Mouse (Mus musculus): ENCODE data around the gene Tlx3. TPM values are rescaled to one million over a fixed set of nuclear protein-coding genes. Genes with fewer than 3 reads are reported as not detected.

The Tlx3 gene
- total RNA-seq, 4 experiments from 2014 or later, result not detected

GRCm38 (mm10) chr11:33197673-33198072 lies 5.7 kb downstream of the Tlx3 start:
- DNase-seq (ENCODE audit: low spot score in 2 of 2), result no peak

DNA sequence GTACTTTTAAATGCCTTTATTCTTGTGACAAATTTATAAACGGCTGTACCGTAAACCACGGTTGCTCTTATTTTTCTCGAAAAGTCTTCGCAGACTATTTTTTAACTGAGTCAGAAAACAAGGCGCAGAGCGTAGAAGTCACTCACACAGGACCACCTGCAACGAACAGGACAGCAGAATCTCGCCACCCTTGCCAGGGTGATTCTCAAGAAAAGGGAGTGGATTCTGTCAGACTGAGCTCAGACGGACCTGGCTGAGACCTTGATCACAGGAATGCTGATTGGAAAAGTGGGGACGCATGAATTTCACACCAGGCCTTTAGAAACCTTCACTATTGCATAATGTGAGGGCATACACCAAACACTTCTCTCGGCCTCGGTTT lies 6.3 kb downstream of the Tlx3 start:
- DNase-seq (ENCODE audit: low spot score in 2 of 2), result no peak

DNA sequence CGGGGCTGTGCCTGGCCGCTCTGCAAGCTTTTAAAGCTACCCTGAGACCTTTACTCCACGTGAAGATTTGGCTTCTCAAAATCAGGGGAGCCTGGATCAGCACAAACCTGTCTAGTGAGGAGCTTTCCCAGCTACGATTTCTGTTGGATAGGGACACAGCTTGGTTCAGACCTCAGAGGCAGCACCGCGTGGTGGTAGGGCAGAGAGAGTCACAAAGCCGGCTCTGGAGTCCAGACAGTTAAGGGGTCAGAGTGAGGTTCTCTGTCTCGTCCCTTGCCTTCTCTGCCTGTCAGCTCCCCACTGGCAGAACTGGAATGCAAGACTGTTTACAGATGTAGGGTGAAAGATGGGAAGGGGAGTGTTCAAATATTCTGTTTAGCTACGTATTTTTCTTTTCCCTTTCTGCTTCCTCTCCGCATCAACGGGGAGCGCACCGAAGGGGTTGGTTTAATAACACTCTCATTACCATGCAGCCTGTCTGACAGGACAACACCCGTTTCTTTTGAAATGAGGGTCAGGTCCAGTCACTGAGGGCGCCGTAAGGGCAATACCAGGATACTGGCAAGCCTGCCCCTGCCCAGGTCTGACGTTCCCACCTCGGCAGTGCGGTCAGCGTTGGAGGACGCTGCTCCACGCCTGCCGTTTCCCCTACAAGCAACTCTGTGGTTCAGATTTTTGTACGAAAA lies 6.8 kb downstream of the Tlx3 start:
- no peak for DNase-seq (ENCODE audit: low spot score in 2 of 2)

GRCm38 (mm10) chr11:33195531-33196446 lies 7.6 kb downstream of the Tlx3 start:
- no peak for DNase-seq (ENCODE audit: low spot score in 2 of 2)

GRCm38 (mm10) chr11:33195061-33195460 lies 8.3 kb downstream of the Tlx3 start:
- DNase-seq (ENCODE audit: low spot score in 2 of 2), result no peak

- no peak for DNase-seq (ENCODE audit: low spot score in 2 of 2)
Observed at GRCm38 (mm10) chr11:33193695-33194094, 9.7 kb downstream of the Tlx3 start.

DNA sequence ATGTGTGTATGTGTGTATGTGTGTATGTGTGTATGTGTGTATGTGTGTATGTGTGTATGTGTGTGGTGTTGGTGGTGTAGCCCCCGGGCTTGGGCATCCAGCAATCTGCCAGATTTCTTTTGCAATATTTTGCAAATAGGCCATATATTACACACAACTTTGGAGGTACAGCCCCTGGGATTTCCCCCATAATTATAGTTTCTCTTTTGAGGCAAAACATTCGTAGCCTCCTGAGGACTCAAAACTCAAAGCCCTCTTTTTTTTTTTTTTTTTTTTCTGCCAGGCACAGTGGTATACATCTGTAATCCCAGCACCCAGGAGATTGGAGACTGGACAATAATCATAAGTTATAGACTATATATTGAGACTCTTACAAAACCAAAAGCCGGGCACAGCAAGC lies 21.6 kb downstream of the Tlx3 start:
- DNase-seq (ENCODE audit: low spot score in 2 of 2), result no peak

DNA sequence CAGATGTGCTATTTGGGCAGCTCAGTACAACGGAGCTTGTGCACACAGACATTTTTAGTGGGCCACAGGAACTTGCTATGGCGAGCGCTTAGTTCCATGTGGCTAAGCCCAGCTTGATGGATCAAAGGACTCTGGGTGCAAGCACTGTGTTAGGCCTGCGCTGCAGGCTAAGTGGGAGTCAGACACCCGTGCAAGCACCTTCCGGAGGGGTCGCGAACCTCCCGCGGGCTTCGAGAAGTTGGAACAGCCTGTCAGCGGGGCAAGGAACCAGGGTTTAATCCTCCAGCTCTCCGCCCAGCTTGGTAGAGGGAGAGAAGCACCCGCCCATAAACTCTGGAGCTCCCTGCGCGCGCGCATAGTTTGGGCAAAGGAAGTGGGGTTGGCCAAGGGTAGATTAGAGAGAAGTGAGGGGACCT lies 22.7 kb downstream of the Tlx3 start:
- DNase-seq (ENCODE audit: low spot score in 2 of 2), result no peak

GRCm38 (mm10) chr11:33179802-33180201 lies 23.6 kb downstream of the Tlx3 start:
- DNase-seq (ENCODE audit: low spot score in 2 of 2), result no peak

DNA sequence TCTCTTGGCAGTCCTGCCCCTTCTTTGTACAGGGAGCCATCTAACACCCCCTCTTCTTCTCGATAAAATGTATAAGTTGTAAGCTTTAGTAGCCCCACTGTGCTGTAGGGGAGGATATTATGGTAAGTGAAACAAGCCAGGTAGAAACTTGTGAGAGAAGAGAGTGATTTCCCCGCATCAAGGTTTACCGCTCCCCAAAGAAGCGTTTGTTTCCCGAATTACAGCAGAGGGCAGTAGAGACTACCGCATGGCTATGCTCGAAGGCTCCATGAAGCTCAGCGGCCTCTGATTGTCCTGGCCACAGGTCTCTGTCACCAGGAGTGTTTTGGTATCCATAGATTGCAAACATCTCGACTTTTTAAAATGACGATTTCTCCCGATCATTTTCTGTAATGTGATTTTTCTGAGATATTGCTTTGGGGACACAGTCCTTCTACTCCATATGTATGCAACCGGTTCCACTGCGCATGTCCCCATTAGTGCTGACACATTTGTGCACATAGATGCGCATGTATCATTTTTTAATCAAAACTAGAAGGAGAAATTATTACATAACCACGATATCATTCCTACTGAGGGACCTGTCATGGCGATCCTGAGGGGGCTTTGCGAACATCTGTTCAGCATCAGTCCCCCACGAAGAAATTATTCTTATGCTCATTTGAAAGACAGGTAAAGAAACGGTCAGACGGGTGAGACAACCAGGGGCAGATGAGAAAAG lies 26.7 kb downstream of the Tlx3 start:
- DNase-seq (ENCODE audit: low spot score in 2 of 2), result peak in 1 of 2 experiments; percentile 8

GRCm38 (mm10) chr11:33175768-33176167 lies 27.6 kb downstream of the Tlx3 start:
- DNase-seq (ENCODE audit: low spot score in 2 of 2), result no peak

DNA sequence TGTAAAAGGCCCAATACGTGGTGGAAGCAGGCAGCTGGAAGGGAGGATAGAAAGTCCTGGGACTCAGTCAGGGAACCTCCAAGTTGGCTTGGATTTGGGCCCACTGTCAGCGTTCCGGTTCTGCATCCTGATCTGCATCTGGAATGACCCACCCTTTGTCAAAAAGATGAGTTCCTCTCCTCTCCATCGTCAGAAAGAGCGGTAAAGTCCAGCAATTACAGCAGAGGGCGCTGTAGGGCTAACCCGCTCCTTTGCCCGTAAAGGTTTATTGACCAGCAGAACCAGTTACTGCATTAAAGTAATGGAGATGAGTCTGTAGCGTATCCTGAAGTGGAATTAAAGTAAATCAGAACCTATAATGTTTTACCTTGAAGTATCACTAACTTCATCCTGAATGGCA lies 32.9 kb downstream of the Tlx3 start:
- peak in 1 of 2 experiments; percentile 27 for DNase-seq (ENCODE audit: low spot score in 2 of 2)

- DNase-seq (ENCODE audit: low spot score in 2 of 2), result peak; percentile 97 to 99
Observed at GRCm38 (mm10) chr11:33162998-33163506, 40.3 kb downstream of the Tlx3 start, which contains the start of gene Npm1. Gene Npm1 (minus strand): TSS chr11:33163206.

- peak; percentile 46 to 69 for DNase-seq (ENCODE audit: low spot score in 2 of 2)
Observed at GRCm38 (mm10) chr11:33162211-33162997, 41.0 kb downstream of the Tlx3 start.

DNA sequence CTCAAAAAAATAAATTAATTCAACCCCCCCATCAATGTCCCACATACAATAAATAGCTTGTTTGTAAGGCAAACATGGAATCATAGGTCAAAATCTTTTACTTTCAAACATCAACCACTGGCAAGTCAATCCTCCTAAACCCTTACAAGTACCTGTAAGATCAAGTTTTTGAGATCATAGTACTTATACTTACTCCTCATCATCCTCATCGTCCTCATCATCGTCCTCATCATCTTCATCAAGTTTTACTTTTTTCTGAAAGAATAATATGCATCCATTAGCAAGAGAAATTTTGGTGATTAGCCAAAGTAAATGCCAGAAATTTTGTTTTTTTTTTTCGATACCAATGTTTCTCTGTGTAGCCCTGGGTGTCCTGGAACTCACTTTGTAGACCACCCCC lies 43.6 kb downstream of the Tlx3 start:
- no peak for DNase-seq (ENCODE audit: low spot score in 2 of 2)

DNA sequence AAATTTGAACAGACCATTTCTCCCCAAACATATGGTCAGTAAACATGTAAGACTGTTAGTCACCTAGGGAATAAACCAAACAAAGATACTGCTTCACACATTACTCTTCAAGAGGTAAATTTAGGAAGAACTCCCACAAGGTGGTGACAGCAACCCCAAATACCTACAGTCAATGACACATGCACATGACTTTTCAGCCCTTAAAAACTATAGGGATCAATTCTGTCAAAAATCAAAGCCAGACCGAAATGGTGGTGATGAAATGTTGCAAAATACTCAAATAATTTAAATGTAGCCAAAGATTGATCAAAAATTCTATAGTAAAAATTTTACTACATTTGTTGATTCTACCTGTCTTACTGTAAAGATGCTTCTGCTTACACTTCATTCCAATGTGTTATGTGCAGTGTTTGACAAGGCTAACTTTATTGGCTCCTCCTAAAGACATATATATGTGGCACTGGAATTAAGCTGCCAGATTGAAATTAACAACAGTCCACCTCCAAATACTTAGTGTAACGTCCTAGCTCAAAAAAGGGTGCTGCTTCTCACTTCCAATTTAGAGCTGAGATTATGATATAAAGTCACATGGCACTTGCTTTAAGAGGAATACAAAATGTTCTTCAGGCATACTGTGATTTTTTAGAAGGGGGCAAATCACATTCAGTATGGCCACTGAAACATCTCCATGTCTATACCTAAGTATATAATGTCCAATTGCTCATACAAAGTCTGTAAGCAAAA lies 45.8 kb downstream of the Tlx3 start:
- DNase-seq (ENCODE audit: low spot score in 2 of 2), result no peak

GRCm38 (mm10) chr11:33156436-33157015 lies 46.9 kb downstream of the Tlx3 start:
- DNase-seq (ENCODE audit: low spot score in 2 of 2), result no peak

DNA sequence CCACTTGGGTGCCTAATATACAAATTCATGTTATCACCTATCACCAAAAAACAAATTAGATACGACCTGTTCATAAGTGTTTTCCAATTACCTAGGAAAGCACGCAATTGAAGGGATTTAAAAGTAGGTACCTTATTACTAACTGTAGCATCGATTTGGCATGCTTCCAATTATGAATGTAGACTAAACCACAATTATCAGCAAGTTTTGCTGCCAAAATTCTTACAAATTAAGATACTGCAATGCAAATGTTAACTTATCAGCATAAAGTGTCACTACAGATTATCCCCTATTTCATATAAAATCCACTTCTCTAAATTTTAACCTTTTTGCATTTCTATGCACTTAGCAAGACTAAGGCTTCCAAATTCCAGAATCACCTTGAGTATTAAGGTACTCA lies 48.9 kb downstream of the Tlx3 start:
- DNase-seq (ENCODE audit: low spot score in 2 of 2), result no peak

- no peak for DNase-seq (ENCODE audit: low spot score in 2 of 2)
Observed at GRCm38 (mm10) chr11:33152997-33153396, 50.4 kb downstream of the Tlx3 start.

DNA sequence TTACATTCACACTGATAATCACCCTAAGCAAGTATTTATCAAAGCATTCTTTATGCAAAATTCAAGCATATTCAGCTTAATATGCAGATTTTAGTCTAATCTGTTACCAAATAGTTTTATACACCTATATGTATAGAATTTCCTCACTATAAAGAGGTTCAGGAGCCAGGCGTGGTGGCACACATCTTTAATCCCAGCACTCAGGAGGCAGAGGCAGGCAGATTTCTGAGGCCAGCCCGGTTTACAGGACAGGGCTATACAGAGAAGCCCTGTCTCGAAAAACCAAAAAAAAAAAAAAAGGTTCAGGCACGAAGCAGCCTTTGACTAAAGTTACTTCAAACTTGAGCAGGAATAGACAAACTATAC lies 51.6 kb downstream of the Tlx3 start:
- no peak for DNase-seq (ENCODE audit: low spot score in 2 of 2)
